Mouse (Mus musculus) midbrain, embryonic 14.5 days (tissue): ENCODE data around the gene Rho. TPM values are rescaled to one million over a fixed set of nuclear protein-coding genes. Genes with fewer than 3 reads are reported as not detected.

Experiments used
- ATAC-seq: fragments of 200-750 bp; cut with Nextera tagmentation; 2 replicates; pipeline ENCODE4 v1.8.0; 2017; ENCODE audit warnings: moderate number of reproducible peaks, moderate library complexity; ENCODE audit not compliant: low FRiP score, low TSS enrichment
- DNase-seq: peaks from one replicate; pipeline ENCODE4 v3.0.0-alpha.2; 2015
- H3K27ac ChIP-seq: fragments of 300-500 bp; sonication (generic); replicated peaks from 2 replicates; pipeline ENCODE4 v1.5.1; 2014; ENCODE audit warnings: mild to moderate bottlenecking, low read depth, low read length, moderate library complexity
- H3K27me3 ChIP-seq: fragments of 300-500 bp; sonication (generic); 2 replicates; pipeline ENCODE4 v1.6.1; 2014; ENCODE audit warnings: low read length, control low read depth, mixed read lengths; ENCODE audit not compliant: control insufficient read depth, insufficient read depth
- H3K36me3 ChIP-seq: fragments of 300-500 bp; sonication (generic); 2 replicates; pipeline ENCODE4 v1.6.1; 2014; ENCODE audit warnings: low read length, control low read depth; ENCODE audit not compliant: control insufficient read depth, insufficient read depth
- H3K4me1 ChIP-seq: fragments of 300-500 bp; sonication (generic); 2 replicates; pipeline ENCODE4 v1.6.1; 2014; ENCODE audit warnings: mild to moderate bottlenecking, antibody characterized with exemption, low read length, control low read depth; ENCODE audit not compliant: control insufficient read depth, insufficient read depth
- H3K4me2 ChIP-seq: fragments of 300-500 bp; sonication (generic); 2 replicates; pipeline ENCODE4 v1.6.1; 2014; ENCODE audit warnings: mild to moderate bottlenecking, low read length, moderate library complexity
- H3K4me3 ChIP-seq: fragments of 300-500 bp; sonication (generic); replicated peaks from 2 replicates; pipeline ENCODE4 v1.5.1; 2014; ENCODE audit warnings: low read depth, low read length
- H3K9ac ChIP-seq: fragments of 300-500 bp; sonication (generic); replicated peaks from 2 replicates; pipeline ENCODE4 v1.6.1; 2014; ENCODE audit warnings: mild to moderate bottlenecking, low read length, moderate library complexity
- H3K9me3 ChIP-seq: fragments of 300-500 bp; sonication (generic); 2 replicates; pipeline ENCODE4 v1.6.1; 2016; ENCODE audit warnings: low read length, control low read depth, mixed read lengths; ENCODE audit not compliant: control insufficient read depth
- WGBS: fragments of 180-500 bp; shearing (Covaris S2); extraction: QIAGEN DNeasy Blood & Tissue Kit; methylation state at CpG from one replicate; pipeline ENCODE4 v1.1.7; 2014; 5-methylcytosine and 5-hydroxymethylcytosine counted together
- polyA plus RNA-seq: library from polyadenylated mRNA; unstranded; fragments of >200 nt; fragmentation: Nextera tagmentation; extraction: Ambion mirVana; gene quantifications from 2 replicates; pipeline ENCODE4 v1.2.1, GENCODE M21; 2014

Rho gene
- polyA plus RNA-seq, 1 experiment from 2014 or later = 0.07 TPM

DNA sequence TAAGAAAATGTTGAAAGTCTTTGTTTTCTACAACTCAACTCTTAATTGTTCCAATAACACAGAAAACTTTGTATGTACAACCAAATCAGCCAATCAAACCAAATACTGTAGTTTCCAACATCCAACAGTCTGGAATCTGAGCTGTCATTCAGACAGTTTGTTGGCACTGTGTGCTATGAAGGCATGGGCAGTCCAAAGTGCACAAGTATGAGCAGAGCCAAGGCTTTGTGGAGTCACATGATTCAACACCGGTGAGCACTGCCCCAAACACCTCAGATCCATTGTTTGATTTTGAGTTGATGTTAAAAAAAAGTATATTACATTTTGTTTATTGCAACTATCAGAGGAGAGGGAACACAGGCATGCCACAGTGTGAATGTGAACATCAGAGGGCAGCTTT lies 9.1 kb downstream of the Rho start:
- H3K36me3 ChIP-seq = no peaks in the 10 kb centered on the region
- WGBS = 83% methylated on average over 1 of the region's 1 CpGs
- no peak overlapping the region for H3K4me2 ChIP-seq
- H3K9ac ChIP-seq = no peak overlapping the region
- H3K27ac ChIP-seq = no peak overlapping the region
- no peaks in the 10 kb centered on the region for H3K9me3 ChIP-seq
- DNase-seq (no peak), ATAC-seq (no peak)
- no peaks in the 10 kb centered on the region for H3K27me3 ChIP-seq
- H3K4me1 ChIP-seq = no peaks in the 10 kb centered on the region
- H3K4me3 ChIP-seq = no peak overlapping the region

DNA sequence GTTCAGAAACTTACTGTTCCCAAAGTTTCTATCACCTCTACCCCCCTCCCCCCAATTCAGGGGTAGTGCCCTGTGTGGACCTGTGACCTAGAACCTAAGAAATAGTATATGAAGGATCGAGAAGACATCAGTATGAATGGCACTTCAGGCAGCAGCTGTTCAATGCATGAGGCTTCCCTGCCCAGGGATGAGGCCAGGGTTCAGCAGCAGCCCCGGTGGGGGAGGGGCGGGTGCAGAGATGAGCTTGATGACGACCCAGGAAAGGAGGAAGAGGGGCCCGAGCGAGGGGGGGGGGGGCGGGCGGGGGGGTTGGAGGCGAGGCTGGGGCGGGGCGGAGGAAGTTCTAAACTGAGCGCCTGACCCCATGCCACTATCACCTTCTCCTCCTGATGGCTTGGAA lies 9.6 kb downstream of the Rho start:
- Histone ChIP-seq H3K27ac (no peak overlapping the region), H3K4me1 (no peaks in the 10 kb centered on the region), H3K27me3 (no peaks in the 10 kb centered on the region), H3K9me3 (no peaks in the 10 kb centered on the region), H3K4me3 (no peak overlapping the region), H3K36me3 (no peaks in the 10 kb centered on the region), H3K4me2 (no peak overlapping the region), H3K9ac (no peak overlapping the region)
- ATAC-seq (no peak), DNase-seq (no peak)
- WGBS = 26% methylated on average over 7 of the region's 12 CpGs

DNA sequence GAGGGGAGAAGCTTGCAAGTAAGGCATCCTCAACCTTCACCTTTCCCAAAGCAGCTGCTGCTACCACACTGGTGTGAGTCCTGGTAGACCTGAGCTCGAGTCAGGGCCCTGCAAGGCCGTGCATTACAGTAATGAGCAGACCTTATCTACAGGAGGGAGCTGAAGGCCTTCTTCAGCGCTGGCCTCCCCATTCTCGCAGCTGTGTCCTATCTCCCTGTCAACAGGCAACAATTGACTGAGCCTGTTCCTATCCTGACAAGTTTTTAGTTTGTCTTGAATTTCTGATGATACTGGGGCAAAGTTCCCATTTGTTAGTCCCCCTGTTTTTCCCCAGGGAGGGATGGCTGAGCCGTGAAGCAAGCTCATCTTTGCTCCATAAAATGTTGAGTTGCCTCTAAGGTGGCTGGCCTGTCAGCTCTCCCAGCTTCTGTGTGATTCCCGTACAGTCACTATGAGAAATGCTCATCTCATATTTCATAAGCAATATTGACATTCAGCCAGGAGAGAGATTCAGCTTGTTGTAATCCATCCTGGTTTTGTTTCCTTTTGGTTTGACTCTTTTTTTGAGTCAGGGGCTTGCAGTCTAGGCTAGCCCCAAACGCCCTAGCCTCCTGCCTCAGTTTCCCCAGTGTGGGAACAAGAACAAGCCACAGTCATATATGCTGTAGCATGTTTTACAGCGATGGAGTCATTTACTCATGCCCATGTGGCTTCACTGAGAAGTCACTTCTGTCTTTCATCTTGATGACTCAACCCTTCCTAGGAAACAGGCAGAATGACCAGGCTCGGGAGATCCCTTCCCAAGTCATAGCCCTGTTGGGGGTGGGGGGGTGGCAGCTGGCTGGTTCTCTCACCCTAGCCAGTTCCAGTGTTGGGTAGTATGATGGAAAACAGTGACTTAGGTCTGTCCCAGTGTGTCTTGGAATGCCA lies 12.2 kb downstream of the Rho start:
- H3K4me1 ChIP-seq = no peaks in the 10 kb centered on the region
- H3K27ac ChIP-seq = no peak overlapping the region
- no peak for ATAC-seq
- no peaks in the 10 kb centered on the region for H3K27me3 ChIP-seq
- no peaks in the 10 kb centered on the region for H3K36me3 ChIP-seq
- WGBS = 82% methylated on average over 9 of the region's 9 CpGs
- H3K9me3 ChIP-seq = no peaks in the 10 kb centered on the region
- H3K4me3 ChIP-seq = no peak overlapping the region
- no peak for DNase-seq
- H3K9ac ChIP-seq = no peak overlapping the region
- no peak overlapping the region for H3K4me2 ChIP-seq

DNA sequence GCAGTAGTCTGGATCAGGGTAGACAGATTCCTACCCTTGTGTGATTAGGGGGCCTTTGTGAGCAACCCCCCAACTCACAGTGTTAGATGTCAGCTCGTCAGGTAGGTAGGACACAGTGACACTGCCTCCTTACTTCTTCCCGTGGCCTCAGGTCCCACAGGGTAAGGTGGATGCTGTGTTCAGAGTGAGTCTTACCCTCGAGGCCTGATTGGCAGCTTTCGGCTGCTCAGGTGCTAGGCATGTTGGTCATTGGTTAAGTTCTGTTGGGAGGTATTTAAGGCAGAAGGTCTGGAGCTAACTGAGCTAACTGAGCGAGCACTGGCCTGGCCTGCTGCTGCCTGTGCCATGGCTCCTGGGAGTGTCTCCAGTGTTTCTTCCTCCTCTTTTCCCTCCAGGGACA lies 13.1 kb downstream of the Rho start, which contains the start of gene H1foo:
TSS of gene H1foo (plus strand) at position 301 of the 400 bp plus-strand sequence.
- no peak within 1 kb of the TSS for H3K4me3 ChIP-seq
- H3K36me3 ChIP-seq = no peaks in the 10 kb centered on the region
- no peak within 1 kb of the TSS for H3K4me2 ChIP-seq
- H3K27me3 ChIP-seq = no peaks in the 10 kb centered on the region
- WGBS = 80% methylated on average over 5 of the region's 5 CpGs
- no peak within 1 kb of the TSS for H3K27ac ChIP-seq
- ATAC-seq = no peak
- no peak for DNase-seq
- no peaks in the 10 kb centered on the region for H3K4me1 ChIP-seq
- no peaks in the 10 kb centered on the region for H3K9me3 ChIP-seq
- H3K9ac ChIP-seq = no peak within 1 kb of the TSS

DNA sequence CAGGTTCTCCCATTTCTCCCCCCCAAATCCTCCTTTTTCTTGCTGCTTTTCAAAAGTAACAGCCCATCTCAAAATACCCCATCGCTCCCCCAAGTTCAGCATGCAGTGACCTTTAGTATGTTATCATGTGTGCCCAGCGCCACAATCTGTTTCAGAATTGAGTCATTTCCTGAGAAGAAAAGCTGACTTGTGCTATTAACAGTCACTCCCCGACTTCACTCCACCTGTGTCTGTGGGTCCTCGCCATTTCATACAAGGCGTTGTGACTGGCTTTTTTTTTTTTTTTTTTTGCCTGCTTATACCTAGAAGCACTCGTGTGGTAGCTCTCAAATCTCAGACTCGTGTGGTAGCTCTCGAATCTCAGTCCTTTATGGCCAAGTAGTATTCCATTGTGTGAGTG lies 14.1 kb downstream of the Rho start:
- Histone ChIP-seq H3K27ac (no peak overlapping the region), H3K4me1 (no peaks in the 10 kb centered on the region), H3K4me2 (no peak overlapping the region), H3K36me3 (no peaks in the 10 kb centered on the region), H3K9ac (no peak overlapping the region), H3K27me3 (no peaks in the 10 kb centered on the region), H3K4me3 (no peak overlapping the region), H3K9me3 (no peaks in the 10 kb centered on the region)
- DNase-seq (no peak), ATAC-seq (no peak)
- whole genome bisulfite sequencing = 87% methylated on average over 8 of the region's 8 CpGs

DNA sequence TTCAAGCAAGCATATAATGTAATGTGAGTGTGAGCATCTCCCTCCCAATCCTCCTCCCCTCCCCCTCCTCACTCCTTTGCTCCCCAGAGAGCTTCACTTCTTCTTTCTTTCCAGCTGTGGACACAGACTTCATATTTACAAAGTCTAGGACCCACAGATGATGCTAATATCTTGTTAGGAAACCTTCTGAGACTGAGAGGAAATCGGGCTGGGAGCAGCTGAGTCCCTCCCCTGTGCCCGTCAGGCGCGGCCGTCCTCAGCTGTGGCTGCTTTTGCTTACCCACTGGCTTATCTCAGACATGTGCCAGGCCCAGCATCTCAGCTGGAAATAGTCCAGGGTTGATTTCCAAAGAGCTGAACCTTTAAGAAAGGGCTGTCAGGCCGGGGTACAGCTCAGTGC lies 14.8 kb downstream of the Rho start:
- Histone ChIP-seq H3K9me3 (no peaks in the 10 kb centered on the region), H3K9ac (no peak overlapping the region), H3K27me3 (no peaks in the 10 kb centered on the region), H3K4me2 (no peak overlapping the region), H3K4me1 (no peaks in the 10 kb centered on the region), H3K4me3 (no peak overlapping the region), H3K27ac (0 out of 2 replicates have a peak overlapping the region, but pooled peaks have one; percentile 8), H3K36me3 (no peaks in the 10 kb centered on the region)
- WGBS = 51% methylated on average over 6 of the region's 6 CpGs
- peak; percentile 43 for DNase-seq
- no peak for ATAC-seq

DNA sequence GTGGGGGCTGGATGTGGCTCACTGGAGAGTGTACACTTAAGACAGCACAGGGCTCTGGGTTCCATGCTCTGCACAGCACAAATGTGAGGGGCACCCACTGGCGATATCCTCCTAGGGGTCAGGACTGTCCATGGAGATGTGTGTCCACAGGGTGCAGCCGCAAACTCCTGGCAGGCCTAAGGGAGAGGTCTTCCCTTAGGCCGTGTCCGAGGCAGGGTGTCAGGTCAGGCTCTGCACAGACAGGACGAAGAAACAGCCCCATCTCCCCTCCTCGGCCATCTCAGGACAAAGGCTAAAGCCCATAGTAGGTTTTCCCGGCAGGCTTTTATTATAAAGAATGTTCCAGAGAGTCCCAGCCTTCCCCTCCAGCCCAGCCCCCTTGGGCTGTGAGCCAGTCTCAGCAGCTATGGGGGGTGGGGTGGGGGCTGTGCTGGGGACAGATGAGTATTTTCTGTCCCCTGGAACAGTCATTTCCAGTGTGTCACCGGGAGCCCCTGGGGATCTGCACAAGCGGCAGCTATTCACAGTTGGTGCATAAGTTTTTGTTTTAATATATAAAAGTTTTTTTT lies 23.0 kb downstream of the Rho start:
- H3K27me3 ChIP-seq = no peaks in the 10 kb centered on the region
- H3K4me1 ChIP-seq = 0 out of 2 replicates have a peak, but pooled peaks cover 7% of the 10 kb centered on the region
- no peak overlapping the region for H3K4me2 ChIP-seq
- H3K9ac ChIP-seq = no peak overlapping the region
- WGBS = 79% methylated on average over 9 of the region's 9 CpGs
- DNase-seq = no peak
- no peak overlapping the region for H3K4me3 ChIP-seq
- no peaks in the 10 kb centered on the region for H3K36me3 ChIP-seq
- no peak overlapping the region for H3K27ac ChIP-seq
- ATAC-seq = no peak
- no peaks in the 10 kb centered on the region for H3K9me3 ChIP-seq

DNA sequence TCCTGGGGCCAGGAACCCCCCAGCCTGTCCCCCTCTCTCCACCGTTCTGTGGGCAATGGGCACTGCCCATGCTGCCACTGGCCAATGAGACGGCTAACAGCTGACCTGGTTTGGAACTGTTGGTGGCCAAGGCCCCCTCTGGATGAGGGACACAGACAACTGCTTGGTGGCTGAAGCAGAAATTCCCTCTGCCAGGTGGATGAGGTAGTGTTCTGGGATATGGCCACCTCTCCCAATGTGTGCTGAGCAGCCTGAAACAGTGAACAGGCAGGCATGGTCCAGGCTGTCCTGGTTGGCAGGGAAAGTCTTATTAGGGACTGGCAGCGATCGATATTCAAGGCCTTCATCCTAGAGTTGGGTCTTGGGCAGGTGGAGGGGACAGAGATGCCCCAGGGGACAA lies 23.6 kb downstream of the Rho start:
- 87% methylated on average over 4 of the region's 4 CpGs for WGBS
- no peak for ATAC-seq

DNA sequence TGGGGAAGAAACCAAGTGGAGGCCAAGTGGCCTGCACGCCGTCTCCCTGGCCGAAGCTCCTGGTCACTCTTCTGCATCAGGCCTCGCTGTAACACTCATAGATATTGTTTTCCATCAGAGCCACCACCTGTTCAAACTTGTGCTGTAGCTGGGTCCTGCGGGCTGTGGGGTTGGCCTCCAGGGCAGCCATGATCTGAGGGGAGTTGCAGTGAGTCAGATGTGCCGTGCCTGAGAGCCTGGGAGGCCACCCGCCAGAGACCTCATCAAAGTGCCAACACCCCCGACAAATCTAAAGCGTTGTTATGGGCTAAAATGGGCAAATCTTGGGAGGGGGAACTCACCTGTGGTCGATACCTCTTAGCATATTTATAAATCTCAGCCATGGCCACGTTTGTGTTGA lies 24.1 kb downstream of the Rho start:
- Histone ChIP-seq H3K4me3 (no peak overlapping the region), H3K9ac (no peak overlapping the region), H3K4me2 (no peak overlapping the region), H3K27ac (no peak overlapping the region), H3K36me3 (no peaks in the 10 kb centered on the region), H3K27me3 (no peaks in the 10 kb centered on the region), H3K9me3 (no peaks in the 10 kb centered on the region), H3K4me1 (0 out of 2 replicates have a peak, but pooled peaks cover 7% of the 10 kb centered on the region)
- 81% methylated on average over 11 of the region's 11 CpGs for WGBS
- DNase-seq (no peak), ATAC-seq (no peak)

More for the DNA sequence above, 23.6 kb downstream of the Rho start:
- Histone ChIP-seq H3K36me3 (no peaks in the 10 kb centered on the region), H3K4me2 (no peak overlapping the region), H3K4me1 (0 out of 2 replicates have a peak, but pooled peaks cover 7% of the 10 kb centered on the region), H3K4me3 (no peak overlapping the region), H3K9me3 (no peaks in the 10 kb centered on the region), H3K27me3 (no peaks in the 10 kb centered on the region), H3K27ac (no peak overlapping the region), H3K9ac (no peak overlapping the region)
- DNase-seq = no peak
